Mouse (Mus musculus) E14TG2a.4 (cell line): ENCODE measurements at regions not wholly inside any gene's neighbourhood (a gene's known extent, or its start where the extent isn't known, plus 50 kb on each side); places are given as distances from the start of the nearest gene placed in this dataset.

Source experiments
- CTCF ChIP-seq: conservative IDR thresholded peaks from 2 replicates; pipeline ENCODE4 v1.5.1; 2014; ENCODE audit warnings: low read length
- NANOG ChIP-seq: IDR thresholded peaks from 2 replicates; pipeline ENCODE4 v1.6.1; 2014; ENCODE audit warnings: borderline replicate concordance, low read length, mixed read lengths
- POU5F1 ChIP-seq: IDR thresholded peaks from 2 replicates; pipeline ENCODE4 v1.6.1; 2014; ENCODE audit warnings: low read length, borderline replicate concordance

DNA sequence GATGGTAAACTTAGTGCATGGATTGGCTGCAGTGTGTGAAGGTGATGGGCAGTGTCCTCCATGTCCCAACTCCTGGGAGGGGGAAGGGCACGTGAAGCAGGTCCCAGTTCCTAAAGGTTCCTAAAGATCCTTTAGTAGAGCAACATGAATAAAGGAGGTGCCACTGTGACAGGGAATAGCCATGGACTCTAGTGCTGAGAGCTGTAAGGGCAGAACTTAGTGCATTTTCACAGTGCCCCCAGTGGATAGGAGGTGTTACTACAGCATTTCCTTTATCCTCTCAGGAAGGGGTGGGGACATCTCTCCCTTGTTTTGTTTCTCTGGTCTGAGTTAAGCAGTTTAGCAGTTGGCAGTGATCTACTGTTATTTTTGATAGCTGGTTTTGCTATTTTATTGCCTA lies 125.5 kb upstream of the Fstl4 start:
- TF ChIP-seq CTCF (peak; percentile 70), POU5F1 (no peak), NANOG (no peak)
